Mouse (Mus musculus): ENCODE results near the gene Rbm43. TPM values are rescaled to one million over a fixed set of nuclear protein-coding genes. Genes with fewer than 3 reads are reported as not detected.

The Rbm43 gene
- 13.2 TPM for polyA plus RNA-seq (2014; fragmentation: Illumina TruSeq; extraction: RNeasy Lipid Tissue Mini Kit (QIAGEN cat#74804); ENCODE audit: low read depth, low replicate concordance)

DNA sequence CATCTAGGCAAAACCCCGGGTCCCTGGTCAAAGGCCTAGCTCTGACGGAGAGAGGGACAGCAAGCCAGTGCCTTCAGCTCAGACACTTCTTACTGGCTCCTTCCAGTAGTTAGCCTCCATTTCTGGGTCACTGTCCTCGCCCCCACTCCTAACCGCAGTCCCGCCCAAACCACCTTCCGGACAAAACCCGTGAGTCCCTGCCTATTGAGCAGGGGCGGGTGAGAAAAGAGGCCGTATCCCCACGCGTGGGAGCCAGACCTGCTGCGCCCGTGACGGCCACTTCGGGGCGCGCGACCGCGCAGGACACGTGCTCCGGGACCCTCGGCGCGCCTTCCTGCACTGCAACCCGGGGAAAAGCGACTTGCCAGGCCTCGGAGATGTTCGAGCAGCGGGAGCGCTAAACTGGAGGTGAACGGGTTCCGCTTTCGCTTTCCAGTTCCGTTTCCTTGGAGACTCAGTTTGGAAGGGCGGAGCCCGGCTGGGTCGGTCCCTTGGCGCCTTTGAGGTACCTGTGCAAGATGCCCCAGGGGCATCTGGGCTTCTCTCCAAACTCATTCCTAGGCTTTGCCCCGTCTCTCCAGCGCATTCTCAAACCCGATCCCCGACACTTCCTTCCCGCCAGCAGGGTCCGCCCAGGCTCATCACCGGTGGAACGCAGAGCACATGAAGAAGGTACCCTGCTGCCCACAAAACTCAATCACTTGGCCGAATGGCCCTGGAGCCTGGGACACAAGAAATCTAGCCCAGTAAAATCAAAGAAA is at the start of gene Rbm43:
TSS of gene Rbm43 (minus strand) at position 590 of the 761 bp plus-strand sequence.

DNA sequence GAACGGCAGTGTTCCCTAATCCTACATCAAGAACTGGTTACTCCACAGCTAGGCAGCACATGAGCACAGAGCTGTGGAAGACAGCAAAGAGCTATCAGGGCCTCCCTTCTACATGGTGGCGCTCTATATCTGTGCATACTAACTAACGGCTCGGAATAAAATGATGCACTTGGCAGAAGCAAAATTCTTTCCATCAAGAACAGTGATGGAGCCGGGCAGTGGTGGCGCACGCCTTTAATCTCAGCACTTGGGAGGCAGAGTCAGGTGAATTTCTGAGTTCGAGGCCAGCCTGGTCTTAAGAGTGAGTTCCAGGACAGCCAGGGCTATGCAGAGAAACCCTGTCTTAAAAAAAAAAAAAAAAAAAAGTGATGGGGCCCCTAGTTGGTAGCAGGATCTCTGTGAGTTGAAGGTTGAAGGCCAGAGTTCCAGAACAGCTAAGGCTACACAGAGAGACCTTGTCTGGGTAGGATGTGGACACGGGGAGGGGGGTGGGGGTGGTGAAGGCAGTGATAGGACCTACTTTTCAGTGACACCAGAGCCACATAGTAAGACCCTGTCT is 38.5 kb upstream of the Rbm43 start, which contains the start of gene Nmi:
TSS of gene Nmi (minus strand) at position 85 of the 559 bp plus-strand sequence.

Other genes starting within 250 kb of the Rbm43 start
- gene Nmi, start 38.3 kb upstream of the Rbm43 start, polyA plus RNA-seq (2014; fragmentation: Illumina TruSeq; extraction: RNeasy Lipid Tissue Mini Kit (QIAGEN cat#74804); ENCODE audit: low read depth, low replicate concordance): 33.9 TPM
- 2.2 TPM for gene Tnfaip6, start 102.8 kb upstream of the Rbm43 start, polyA plus RNA-seq (2014; fragmentation: Illumina TruSeq; extraction: RNeasy Lipid Tissue Mini Kit (QIAGEN cat#74804); ENCODE audit: low read depth, low replicate concordance)
- 12.8 TPM for gene Rif1, start 137.7 kb upstream of the Rbm43 start, polyA plus RNA-seq (2014; fragmentation: Illumina TruSeq; extraction: RNeasy Lipid Tissue Mini Kit (QIAGEN cat#74804); ENCODE audit: low read depth, low replicate concordance)

Data from adipose tissue, adult 10 weeks (tissue).